Mouse (Mus musculus) MEL (cell line): ENCODE results near the gene Slc5a10.

Source experiments
- CTCF ChIP-seq, 3 experiments: IDR thresholded peaks in 2 of 3; conservative IDR thresholded peaks in 1 of 3; 2 replicates each; pipeline ENCODE4 v1.5.1; 2011 to 2012; ENCODE audit warnings: low read length in 3 of 3, low read depth in 2 of 3, mild to moderate bottlenecking in 2 of 3, improper control_type of control experiment in 1 of 3, inconsistent platforms in 1 of 3, mixed read lengths in 1 of 3, moderate library complexity in 1 of 3; ENCODE audit not compliant: control insufficient read depth in 1 of 3, insufficient read depth in 1 of 3, poor library complexity in 1 of 3, severe bottlenecking in 1 of 3
- EP300 ChIP-seq, 2 experiments: IDR thresholded peaks; 2 replicates each; pipeline ENCODE4 v1.6.1; 2011; ENCODE audit warnings: improper control_type of control experiment in 2 of 2, low read length in 2 of 2, low read depth in 1 of 2, mild to moderate bottlenecking in 1 of 2
- GATA1 ChIP-seq: IDR thresholded peaks from 2 replicates; pipeline ENCODE4 v1.6.1; 2011; ENCODE audit warnings: low read depth, low read length, improper control_type of control experiment
- HCFC1 ChIP-seq: IDR thresholded peaks from 2 replicates; pipeline ENCODE4 v1.6.1; 2012; ENCODE audit warnings: low read depth, mild to moderate bottlenecking, inconsistent platforms, low read length, improper control_type of control experiment, moderate library complexity
- POLR2A ChIP-seq, 2 experiments: IDR thresholded peaks; 2 replicates each; pipeline ENCODE4 v1.6.1; 2011 to 2012; ENCODE audit warnings: low read length in 2 of 2, mild to moderate bottlenecking in 2 of 2, control low read depth in 1 of 2, improper control_type of control experiment in 1 of 2, low read depth in 1 of 2, moderate library complexity in 1 of 2; ENCODE audit not compliant: control insufficient read depth in 1 of 2, insufficient read depth in 1 of 2, poor library complexity in 1 of 2
- POLR2AphosphoS2 ChIP-seq: IDR thresholded peaks from 2 replicates; pipeline ENCODE4 v1.6.1; 2011; ENCODE audit warnings: low read length, improper control_type of control experiment
- RCOR1 ChIP-seq: IDR thresholded peaks from 2 replicates; pipeline ENCODE4 v1.6.1; 2012; ENCODE audit warnings: low read depth, mild to moderate bottlenecking, inconsistent platforms, low read length, improper control_type of control experiment
- TAL1 ChIP-seq: IDR thresholded peaks from 2 replicates; pipeline ENCODE4 v1.6.1; 2012; ENCODE audit warnings: mild to moderate bottlenecking, inconsistent platforms, low read length, moderate library complexity, mixed read lengths
- TBP ChIP-seq: IDR thresholded peaks from 2 replicates; pipeline ENCODE4 v1.8.0; 2011; ENCODE audit warnings: low read depth, low read length, improper control_type of control experiment
- USF1 ChIP-seq: IDR thresholded peaks from 2 replicates; pipeline ENCODE4 v1.6.1; 2014; ENCODE audit warnings: low read depth, mild to moderate bottlenecking, inconsistent platforms, low read length, improper control_type of control experiment, moderate library complexity

GRCm38 (mm10) chr11:61652686-61653447 lies 67.8 kb downstream of the Slc5a10 start, which contains the start of gene Grap:
- TF ChIP-seq USF1 (no peak), POLR2AphosphoS2 (no peak), CTCF (IDR thresholded peaks at IDR 0.05 in 2 of 3, conservative IDR thresholded peaks at IDR 0.05 in 1 of 3; ENCODE audit: control insufficient read depth in 1 of 3, insufficient read depth in 1 of 3, low read depth in 2 of 3, low read length in 3 of 3, poor library complexity in 1 of 3, severe bottlenecking in 1 of 3) (no peak), HCFC1 (0 out of 2 replicates have a peak, but pooled peaks have one; percentile 13), POLR2A (IDR thresholded peaks at IDR 0.05; ENCODE audit: control insufficient read depth in 1 of 2, insufficient read depth in 1 of 2, low read depth in 1 of 2, low read length in 2 of 2, poor library complexity in 1 of 2) (no peak), TAL1 (no peak), RCOR1 (no peak), GATA1 (no peak), TBP (no peak), EP300 (IDR thresholded peaks at IDR 0.05; ENCODE audit: low read depth in 1 of 2, low read length in 2 of 2) (no peak)
